Mouse (Mus musculus) ES-E14 (cell line): ENCODE measurements around the gene Rab4a. TPM values are rescaled to one million over a fixed set of nuclear protein-coding genes. Genes with fewer than 3 reads are reported as not detected.
A peak's percentile ranks its signal among the peaks of the same experiment; 100 is the strongest.

ENCODE experiments used
- DNase-seq: peaks from one replicate; pipeline ENCODE4 v3.0.0-alpha.2; 2013; ENCODE audit warnings: low read depth, low spot score
- H3K27ac ChIP-seq: 2 replicates; pipeline ENCODE4 v1.5.1; 2012; ENCODE audit warnings: low read depth, mild to moderate bottlenecking, low read length, moderate library complexity, mixed read lengths; ENCODE audit not compliant: poor library complexity, insufficient read depth, severe bottlenecking
- H3K36me3 ChIP-seq: 2 replicates; pipeline ENCODE4 v1.6.1; 2012; ENCODE audit warnings: mild to moderate bottlenecking, low read length, moderate library complexity, mixed read lengths; ENCODE audit not compliant: control insufficient read depth, poor library complexity, insufficient read depth, severe bottlenecking
- H3K4me1 ChIP-seq, 2 experiments: fragments of 150-350 bp in 1 of 2; sonication (generic) in 1 of 2; 2 replicates each; pipeline ENCODE4 v1.6.1; 2012; ENCODE audit warnings: low read length in 2 of 2, mild to moderate bottlenecking in 1 of 2, mixed read lengths in 1 of 2; ENCODE audit not compliant: control insufficient read depth in 2 of 2, insufficient read depth in 2 of 2, poor library complexity in 1 of 2
- H3K4me3 ChIP-seq, 2 experiments: fragments of 150-350 bp in 1 of 2; sonication (generic) in 1 of 2; 2 replicates each; pipeline ENCODE4 v1.5.1; 2012; ENCODE audit warnings: low read length in 2 of 2, low read depth in 1 of 2, mild to moderate bottlenecking in 1 of 2, mixed read lengths in 1 of 2; ENCODE audit not compliant: insufficient read depth in 1 of 2, poor library complexity in 1 of 2, severe bottlenecking in 1 of 2
- H3K9ac ChIP-seq: 2 replicates; pipeline ENCODE4 v1.6.1; 2012; ENCODE audit warnings: low read depth, mild to moderate bottlenecking, low read length, mixed read lengths; ENCODE audit not compliant: poor library complexity, insufficient read depth, severe bottlenecking
- H3K9me3 ChIP-seq: fragments of 150-350 bp; sonication (generic); 2 replicates; pipeline ENCODE4 v1.6.1; 2012; ENCODE audit warnings: low read depth, mild to moderate bottlenecking, low read length; ENCODE audit not compliant: control insufficient read depth, insufficient read depth
- CHD2 ChIP-seq: IDR thresholded peaks from 2 replicates; pipeline ENCODE4 v1.6.1; 2014; ENCODE audit warnings: mild to moderate bottlenecking, low read depth, low read length, inconsistent platforms
- HCFC1 ChIP-seq: IDR thresholded peaks from 2 replicates; pipeline ENCODE4 v1.6.1; 2012; ENCODE audit warnings: low read length, inconsistent platforms, borderline replicate concordance; ENCODE audit not compliant: insufficient read depth
- MAFK ChIP-seq: IDR thresholded peaks from 2 replicates; pipeline ENCODE4 v1.6.1; 2014; ENCODE audit warnings: mild to moderate bottlenecking, low read depth, low read length, inconsistent platforms; ENCODE audit not compliant: insufficient read depth
- ZC3H11A ChIP-seq: IDR thresholded peaks from 2 replicates; pipeline ENCODE4 v1.6.1; 2012; ENCODE audit warnings: low read depth, mild to moderate bottlenecking, inconsistent platforms, low read length, borderline replicate concordance
- ZNF384 ChIP-seq: IDR thresholded peaks from 2 replicates; pipeline ENCODE4 v1.6.1; 2012; ENCODE audit warnings: low read depth, low read length, inconsistent platforms
- in situ Hi-C, 2 experiments: fragments of 600-800 bp; cut with MboI; formaldehyde crosslinking; loops; one replicate each; pipeline ENCODE4 v1.15.1; 2025; ENCODE audit warnings: low sequenced_read_pairs in 2 of 2, inconsistent platforms in 1 of 2; ENCODE audit not compliant: unreplicated experiment in 2 of 2
- total RNA-seq: library from RNA; depleted of rRNA; stranded (reverse); fragments of 300-350 nt; gene quantifications from 2 replicates; pipeline ENCODE4 v1.2.3, GENCODE M21; 2012

The Rab4a gene
- total RNA-seq, 1 experiment = 29.6 TPM

DNA sequence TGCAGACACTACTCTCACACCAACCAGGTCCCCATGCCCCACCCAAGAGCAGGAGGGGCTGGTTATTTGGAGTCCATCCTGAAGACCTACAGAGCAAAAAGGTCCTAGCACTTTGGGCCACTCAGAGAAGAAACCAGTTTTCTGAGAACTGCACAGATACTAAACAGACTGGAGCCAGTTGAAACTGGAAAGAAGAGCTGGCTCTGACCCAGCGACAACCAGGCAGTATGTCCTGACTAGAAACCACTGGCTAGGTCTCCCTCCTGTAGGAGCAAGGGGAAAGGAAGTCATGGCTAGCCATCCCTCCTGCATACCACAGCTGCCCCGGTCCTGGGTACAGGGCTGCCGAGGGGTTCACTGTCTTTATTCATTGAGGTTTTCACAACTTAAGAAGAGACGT, 39.3 kb upstream of the Rab4a start:
- Histone ChIP-seq H3K4me3 (no peak overlapping the region), H3K9ac (no peak overlapping the region), H3K4me1 (peaks cover 5 to 8% of the 10 kb centered on the region in 2 experiments), H3K27ac (no peak overlapping the region), H3K36me3 (no peaks in the 10 kb centered on the region), H3K9me3 (no peaks in the 10 kb centered on the region)
- in situ Hi-C loops = loop anchor here in 1 of 2 experiments (10.0 kb wide), 1 partner anchor 112 kb away; the partner anchor contains the start of gene Rhou
- TF ChIP-seq ZNF384 (no peak), HCFC1 (no peak), ZC3H11A (no peak), MAFK (no peak), CHD2 (no peak)
- DNase-seq = no peak

GRCm38 (mm10) chr8:123767874-123768273, 37.9 kb upstream of the Rab4a start:
- in situ Hi-C loops = loop anchor here in 1 of 2 experiments (10.0 kb wide), 1 partner anchor 113 kb away; the partner anchor contains the start of gene Rhou
- Histone ChIP-seq H3K4me3 (no peak overlapping the region), H3K4me1 (no peaks in the 10 kb centered on the region; a peak in 1 of 4 replicates), H3K9ac (no peak overlapping the region), H3K36me3 (no peaks in the 10 kb centered on the region), H3K27ac (no peak overlapping the region), H3K9me3 (no peaks in the 10 kb centered on the region)
- TF ChIP-seq ZNF384 = no peak
- no peak for TF ChIP-seq ZC3H11A
- TF ChIP-seq MAFK = no peak
- TF ChIP-seq CHD2 = no peak
- TF ChIP-seq HCFC1 = no peak
- DNase-seq = no peak

DNA sequence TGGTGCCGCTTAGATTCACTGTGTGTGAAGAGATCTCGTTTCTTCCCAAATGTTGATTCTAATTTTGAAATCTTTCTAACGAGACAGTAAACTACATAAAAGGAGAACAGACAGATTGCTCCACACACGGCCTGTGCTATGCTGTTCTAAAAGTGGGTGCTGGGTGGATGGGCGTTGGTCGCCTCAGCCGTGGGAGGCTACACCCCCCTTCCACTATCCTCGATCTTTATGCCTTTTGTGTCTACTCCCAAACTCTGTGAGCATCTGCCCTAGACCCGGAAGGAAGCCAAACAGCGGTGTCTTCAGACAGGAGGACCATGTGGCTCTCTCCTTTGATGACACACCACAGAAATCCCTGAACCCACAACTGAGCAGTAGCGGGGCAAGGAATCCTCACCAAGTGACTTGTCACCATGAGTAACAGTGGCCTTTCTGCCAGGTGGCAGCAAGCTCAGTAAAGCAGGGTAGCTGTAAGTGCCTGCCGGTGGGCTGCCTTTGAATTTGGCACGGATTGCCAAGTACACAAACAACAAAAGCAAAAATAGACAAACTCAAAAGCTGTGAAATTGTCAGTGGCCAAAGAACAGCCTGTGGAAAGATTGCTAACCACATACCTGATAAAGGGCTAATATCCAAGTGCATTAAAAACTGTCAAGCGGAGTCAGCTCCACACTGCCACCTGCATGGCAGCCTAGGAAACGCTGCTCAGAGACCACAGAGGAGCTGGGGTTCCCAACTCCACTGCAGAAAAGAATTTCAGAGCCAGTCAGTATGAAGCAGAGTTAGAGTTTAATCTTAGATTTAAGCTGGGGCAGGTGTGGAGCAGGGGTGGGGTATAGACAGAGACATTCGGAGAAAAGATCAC, 37.1 kb upstream of the Rab4a start:
- peaks cover 0 to 2% of the 10 kb centered on the region in 2 experiments; a peak in 1 of 4 replicates for H3K4me1 ChIP-seq
- TF ChIP-seq ZC3H11A = peak; percentile 23; the same call in 1 of the 2 replicates
- TF ChIP-seq ZNF384 = no peak
- no peak overlapping the region for H3K4me3 ChIP-seq
- in situ Hi-C loops = loop anchor here in 1 of 2 experiments (10.0 kb wide), 1 partner anchor 114 kb away; the partner anchor contains the start of gene Rhou
- DNase-seq = no peak
- H3K9me3 ChIP-seq = no peaks in the 10 kb centered on the region
- H3K9ac ChIP-seq = no peak overlapping the region
- H3K27ac ChIP-seq = no peak overlapping the region
- no peaks in the 10 kb centered on the region for H3K36me3 ChIP-seq

- Histone ChIP-seq H3K9ac (0 out of 2 replicates have a peak overlapping the region, but pooled peaks have one; percentile 23), H3K27ac (no peak overlapping the region), H3K4me3 (0 out of 4 replicates have a peak overlapping the region, but pooled peaks of 1 of the 2 experiments have one; percentile 17), H3K36me3 (no peaks in the 10 kb centered on the region), H3K4me1 (peaks cover 0 to 2% of the 10 kb centered on the region in 2 experiments; a peak in 1 of 4 replicates), H3K9me3 (no peaks in the 10 kb centered on the region)
- no peak for TF ChIP-seq CHD2
- no peak for TF ChIP-seq ZNF384
- TF ChIP-seq ZC3H11A = no peak
- no peak for TF ChIP-seq MAFK
- no peak for TF ChIP-seq HCFC1
- DNase-seq = no peak
- in situ Hi-C loops = no loop called here
Measured at GRCm38 (mm10) chr8:123773468-123773867, 32.3 kb upstream of the Rab4a start.

DNA sequence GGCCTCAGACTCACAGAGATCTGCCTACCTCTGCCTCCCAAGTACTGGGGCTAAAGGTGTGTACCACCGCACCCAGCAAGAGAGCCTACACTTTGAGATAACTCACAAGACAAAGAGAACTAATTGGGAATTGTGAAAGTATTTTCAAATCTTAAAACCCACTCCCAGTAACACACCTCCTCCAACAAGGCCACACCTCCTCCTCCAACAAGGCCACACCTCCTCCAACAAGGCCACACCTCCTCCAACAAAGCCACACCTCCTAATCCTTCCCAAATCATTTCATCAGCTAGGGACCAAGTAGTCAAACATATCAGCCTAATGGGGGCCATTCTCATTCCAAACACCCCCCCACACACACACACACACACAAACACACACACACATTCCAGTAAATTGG, 31.3 kb upstream of the Rab4a start:
- peaks cover 0 to 2% of the 10 kb centered on the region in 2 experiments; a peak in 1 of 4 replicates for H3K4me1 ChIP-seq
- in situ Hi-C loops = no loop called here

More for the DNA sequence above, 31.3 kb upstream of the Rab4a start:
- Histone ChIP-seq H3K9ac (no peak overlapping the region), H3K9me3 (no peaks in the 10 kb centered on the region), H3K27ac (no peak overlapping the region), H3K36me3 (no peaks in the 10 kb centered on the region), H3K4me3 (no peak overlapping the region)
- DNase-seq = no peak
- no peak for TF ChIP-seq ZC3H11A
- TF ChIP-seq ZNF384 = no peak
- TF ChIP-seq MAFK = no peak
- TF ChIP-seq CHD2 = no peak
- no peak for TF ChIP-seq HCFC1
